Mouse (Mus musculus) embryonic facial prominence, embryonic 10.5 days (tissue): Measurements from ENCODE around the gene Idh2. TPM values are rescaled to one million over a fixed set of nuclear protein-coding genes. Genes with fewer than 3 reads are reported as not detected.

Experiments used
- DNase-seq: peaks from one replicate; pipeline ENCODE4 v3.0.0-alpha.2; 2017; ENCODE audit warnings: low spot score
- H3K27ac ChIP-seq: fragments of 300-500 bp; sonication (generic); replicated peaks from 2 replicates; pipeline ENCODE4 v1.5.1; 2016; ENCODE audit warnings: mild to moderate bottlenecking
- H3K27me3 ChIP-seq: fragments of 300-500 bp; sonication (generic); replicated peaks from 2 replicates; pipeline ENCODE4 v1.6.1; 2016; ENCODE audit warnings: low read depth, mild to moderate bottlenecking; ENCODE audit not compliant: poor library complexity, severe bottlenecking
- H3K36me3 ChIP-seq: fragments of 300-500 bp; sonication (generic); replicated peaks from 2 replicates; pipeline ENCODE4 v1.6.1; 2016; ENCODE audit warnings: mild to moderate bottlenecking, moderate library complexity
- H3K4me1 ChIP-seq: fragments of 300-500 bp; sonication (generic); 2 replicates; pipeline ENCODE4 v1.6.1; 2016
- H3K4me3 ChIP-seq: fragments of 300-500 bp; sonication (generic); 2 replicates; pipeline ENCODE4 v1.5.1; 2016; ENCODE audit warnings: mild to moderate bottlenecking, moderate library complexity
- H3K9me3 ChIP-seq: fragments of 300-500 bp; sonication (generic); 2 replicates; pipeline ENCODE4 v1.6.1; 2016; ENCODE audit warnings: mild to moderate bottlenecking
- WGBS: fragments of 180-500 bp; shearing (Covaris S2); methylation state at CpG from one replicate; pipeline ENCODE4 v1.1.7; 2016; 5-methylcytosine and 5-hydroxymethylcytosine counted together
- polyA plus RNA-seq: library from polyadenylated mRNA; unstranded; fragments of >200 nt; fragmentation: Nextera tagmentation; extraction: Ambion mirVana; gene quantifications from 2 replicates; pipeline ENCODE4 v1.2.1, GENCODE M21; 2016

Gene Idh2
- polyA plus RNA-seq, 1 experiment from 2014 or later = 522 TPM

- Histone ChIP-seq H3K27me3 (0 out of 2 replicates have a peak, but pooled peaks cover 3% of the 10 kb centered on the region), H3K4me3 (peak overlapping the region; percentile 91), H3K36me3 (peaks cover 36% of the 10 kb centered on the region), H3K9me3 (no peaks in the 10 kb centered on the region), H3K4me1 (peaks cover 57% of the 10 kb centered on the region), H3K27ac (peak overlapping the region; percentile 98)
- WGBS = under 1% methylated on average over 52 of the region's 52 CpGs
- DNase-seq = peak; percentile 80
Measured at GRCm38 (mm10) chr7:80114451-80115223, 555 bp downstream of the Idh2 start.

- no peaks in the 10 kb centered on the region for H3K9me3 ChIP-seq
- H3K27me3 ChIP-seq = 0 out of 2 replicates have a peak, but pooled peaks cover 3% of the 10 kb centered on the region
- 11% methylated on average over 10 of the region's 10 CpGs for WGBS
- H3K4me1 ChIP-seq = peaks cover 57% of the 10 kb centered on the region
- H3K27ac ChIP-seq = peak overlapping the region; percentile 98
- DNase-seq = peak; percentile 61
- H3K4me3 ChIP-seq = peak overlapping the region; percentile 91
- peaks cover 43% of the 10 kb centered on the region for H3K36me3 ChIP-seq
Measured at GRCm38 (mm10) chr7:80113989-80114388, 1.2 kb downstream of the Idh2 start.

GRCm38 (mm10) chr7:80111066-80112045 is 3.8 kb downstream of the Idh2 start:
- 87% methylated on average over 9 of the region's 9 CpGs for WGBS
- Histone ChIP-seq H3K27ac (no peak overlapping the region), H3K27me3 (no peaks in the 10 kb centered on the region), H3K9me3 (0 out of 2 replicates have a peak, but pooled peaks cover 6% of the 10 kb centered on the region), H3K36me3 (peaks cover 69% of the 10 kb centered on the region), H3K4me1 (peaks cover 54% of the 10 kb centered on the region), H3K4me3 (no peak overlapping the region)
- DNase-seq = no peak

- H3K9me3 ChIP-seq = 0 out of 2 replicates have a peak, but pooled peaks cover 6% of the 10 kb centered on the region
- H3K4me3 ChIP-seq = no peak overlapping the region
- H3K4me1 ChIP-seq = peaks cover 9% of the 10 kb centered on the region
- DNase-seq = no peak
- 95% methylated on average over 1 of the region's 1 CpGs for WGBS
- H3K27me3 ChIP-seq = no peaks in the 10 kb centered on the region
- peaks cover 82% of the 10 kb centered on the region for H3K36me3 ChIP-seq
- H3K27ac ChIP-seq = no peak overlapping the region
Measured at GRCm38 (mm10) chr7:80106441-80106840, 8.8 kb downstream of the Idh2 start.

GRCm38 (mm10) chr7:80105637-80106390 is 9.4 kb downstream of the Idh2 start:
- Histone ChIP-seq H3K4me3 (no peak overlapping the region), H3K36me3 (peaks cover 82% of the 10 kb centered on the region), H3K9me3 (0 out of 2 replicates have a peak, but pooled peaks cover 6% of the 10 kb centered on the region), H3K27me3 (no peaks in the 10 kb centered on the region), H3K27ac (no peak overlapping the region), H3K4me1 (peaks cover 2% of the 10 kb centered on the region; the same call in 1 of the 2 replicates)
- 97% methylated on average over 4 of the region's 4 CpGs for WGBS
- DNase-seq = no peak

- DNase-seq = no peak
- Histone ChIP-seq H3K9me3 (0 out of 2 replicates have a peak, but pooled peaks cover 6% of the 10 kb centered on the region), H3K36me3 (peaks cover 82% of the 10 kb centered on the region), H3K27me3 (no peaks in the 10 kb centered on the region), H3K27ac (no peak overlapping the region), H3K4me3 (no peak overlapping the region), H3K4me1 (no peaks in the 10 kb centered on the region)
- 89% methylated on average over 3 of the region's 3 CpGs for WGBS
Measured at GRCm38 (mm10) chr7:80103335-80103734, 11.9 kb downstream of the Idh2 start.

- no peak overlapping the region for H3K27ac ChIP-seq
- H3K27me3 ChIP-seq = no peaks in the 10 kb centered on the region
- no peaks in the 10 kb centered on the region for H3K4me1 ChIP-seq
- peaks cover 100% of the 10 kb centered on the region for H3K36me3 ChIP-seq
- DNase-seq = no peak
- no peaks in the 10 kb centered on the region for H3K9me3 ChIP-seq
- 96% methylated on average over 13 of the region's 13 CpGs for WGBS
- no peak overlapping the region for H3K4me3 ChIP-seq
Measured at GRCm38 (mm10) chr7:80098389-80098976, 16.7 kb downstream of the Idh2 start.

GRCm38 (mm10) chr7:80095598-80096309 is 19.4 kb downstream of the Idh2 start:
- WGBS = 93% methylated on average over 20 of the region's 20 CpGs
- Histone ChIP-seq H3K27ac (no peak overlapping the region), H3K27me3 (no peaks in the 10 kb centered on the region), H3K9me3 (no peaks in the 10 kb centered on the region), H3K36me3 (peaks cover 100% of the 10 kb centered on the region), H3K4me1 (peaks cover 6% of the 10 kb centered on the region; the same call in 1 of the 2 replicates), H3K4me3 (no peak overlapping the region)
- DNase-seq = no peak

- Histone ChIP-seq H3K27ac (no peak overlapping the region), H3K27me3 (no peaks in the 10 kb centered on the region), H3K36me3 (peaks cover 100% of the 10 kb centered on the region), H3K4me3 (no peak overlapping the region), H3K4me1 (peaks cover 6% of the 10 kb centered on the region; the same call in 1 of the 2 replicates), H3K9me3 (no peaks in the 10 kb centered on the region)
- peak; percentile 7 for DNase-seq
- 82% methylated on average over 5 of the region's 5 CpGs for WGBS
Measured at GRCm38 (mm10) chr7:80094481-80094880, 20.7 kb downstream of the Idh2 start.

- Histone ChIP-seq H3K9me3 (no peaks in the 10 kb centered on the region), H3K27ac (no peak overlapping the region), H3K4me1 (peaks cover 6% of the 10 kb centered on the region; the same call in 1 of the 2 replicates), H3K27me3 (no peaks in the 10 kb centered on the region), H3K36me3 (peaks cover 100% of the 10 kb centered on the region), H3K4me3 (no peak overlapping the region)
- DNase-seq = peak; percentile 9
- WGBS = 89% methylated on average over 9 of the region's 9 CpGs
Measured at GRCm38 (mm10) chr7:80092351-80093046, 22.7 kb downstream of the Idh2 start.

- H3K36me3 ChIP-seq = peaks cover 100% of the 10 kb centered on the region
- peak; percentile 10 for DNase-seq
- no peaks in the 10 kb centered on the region for H3K27me3 ChIP-seq
- H3K4me3 ChIP-seq = no peak overlapping the region
- 84% methylated on average over 4 of the region's 4 CpGs for WGBS
- no peaks in the 10 kb centered on the region for H3K9me3 ChIP-seq
- H3K27ac ChIP-seq = 0 out of 2 replicates have a peak overlapping the region, but pooled peaks have one; percentile 7
- peaks cover 6% of the 10 kb centered on the region; the same call in 1 of the 2 replicates for H3K4me1 ChIP-seq
Measured at GRCm38 (mm10) chr7:80091866-80092210, 23.4 kb downstream of the Idh2 start.
